ENCODE assay signal across 18 mouse cellular contexts in the genomic region with DNA sequence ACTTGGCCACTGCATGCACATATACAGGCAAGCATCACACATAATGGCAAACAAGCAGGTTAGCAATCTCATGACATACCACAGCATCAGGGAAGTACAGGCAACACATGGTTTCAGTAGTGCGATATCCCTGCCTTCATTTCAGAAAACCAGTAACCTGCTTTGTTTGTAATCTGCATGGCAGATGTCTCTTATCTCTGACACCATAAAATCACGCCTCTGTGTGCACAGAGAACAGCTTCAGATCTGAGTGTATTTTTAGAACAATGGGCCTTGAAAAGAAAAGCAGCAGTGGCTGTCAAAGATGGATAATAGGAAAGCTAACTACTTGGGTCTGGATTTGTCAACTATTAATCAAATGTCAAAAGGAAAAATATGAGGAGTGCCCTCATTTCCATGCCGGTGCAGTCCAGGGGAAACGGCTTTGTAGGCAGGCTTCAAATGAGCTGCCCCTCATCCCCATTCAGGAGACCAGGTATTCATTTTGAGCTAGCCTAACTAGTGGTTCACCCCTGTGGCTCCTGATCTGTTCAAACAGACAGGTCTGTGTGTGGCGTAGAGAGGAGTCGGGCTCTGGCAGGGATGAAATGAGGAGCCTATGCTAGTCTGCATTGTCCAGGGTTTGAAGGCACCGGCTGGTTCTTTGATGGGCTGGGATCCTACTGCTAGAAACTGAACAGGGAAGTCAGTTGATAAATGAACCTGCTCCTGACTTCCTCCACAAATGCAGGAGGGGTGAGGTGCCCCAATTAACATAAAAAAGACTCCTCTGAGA. TPM values are rescaled to one million over a fixed set of nuclear protein-coding genes. Genes with fewer than 3 reads are reported as not detected.
DNase-seq lines count a peak whose midpoint lies in the region; ATAC-seq and TF ChIP-seq lines count a peak whose summit lies in the region.
"Had no signal": no experiment of that assay in that cellular context is flagged by ENCODE, and none has a peak within 500 bp of the region (broad histone marks: within the 10 kb centered on the region; RNA-seq: fewer than 3 reads in every experiment).

No protein-coding gene starts in this region.

- H3K36me3 ChIP-seq in testis, adult 2 months (ENCODE audit: control insufficient read depth, insufficient read depth, low read length), result no peaks in the 10 kb centered on the region; the same call in 1 of the 2 replicates
- peaks cover 11% of the 10 kb centered on the region for H3K36me3 ChIP-seq in hindbrain, embryonic 13.5 days
- no peaks in the 10 kb centered on the region for H3K36me3 ChIP-seq in neural tube, embryonic 15.5 days

- no peak for TF ChIP-seq POLR2A in testis, adult 2 months (IDR thresholded peaks at IDR 0.05; ENCODE audit: control insufficient read depth, low read depth, low read length)

- no peaks in the 10 kb centered on the region for H3K27me3 ChIP-seq in testis, adult 2 months (ENCODE audit: control insufficient read depth, insufficient read depth, low read length)
- no peaks in the 10 kb centered on the region for H3K27me3 ChIP-seq in hindbrain, embryonic 13.5 days
- H3K27me3 ChIP-seq in neural tube, embryonic 15.5 days (replicated peaks), result no peaks in the 10 kb centered on the region
- H3K27me3 ChIP-seq: lung, embryonic 15.5 days; megakaryocyte, embryonic 14.5 days; neural tube, embryonic 12.5 days had no signal

- 41% methylated on average over 7 of the region's 7 CpGs for WGBS in hindbrain, embryonic 13.5 days
- 39% methylated on average over 7 of the region's 7 CpGs for WGBS in neural tube, embryonic 15.5 days

- 0 out of 2 replicates have a peak overlapping the region, but pooled peaks have one; percentile 29 for H3K9ac ChIP-seq in hindbrain, embryonic 13.5 days
- 0 out of 2 replicates have a peak overlapping the region, but pooled peaks have one; percentile 4 for H3K9ac ChIP-seq in neural tube, embryonic 15.5 days (replicated peaks)
- H3K9ac ChIP-seq: lung, embryonic 15.5 days; neural tube, embryonic 12.5 days had no signal

- H3K4me2 ChIP-seq in hindbrain, embryonic 13.5 days, result no peak overlapping the region
- no peak overlapping the region for H3K4me2 ChIP-seq in neural tube, embryonic 15.5 days
- H3K4me2 ChIP-seq: liver, embryonic 11.5 days; lung, embryonic 15.5 days; neural tube, embryonic 12.5 days had no signal

- DNase-seq in testis, postnatal 10 days (ENCODE audit: low spot score), result no peak
- DNase-seq in spleen, postnatal 10 days (ENCODE audit: low spot score in 2 of 2), result no peak
- DNase-seq in thymus, postnatal 25 days, result no peak
- no peak for DNase-seq in layer of hippocampus, postnatal 25 days (ENCODE audit: extremely low spot score in 1 of 2, low spot score in 1 of 2)
- DNase-seq: cerebellum, postnatal 25 days; kidney, postnatal 14 days; layer of hippocampus, adult 9-11 months; retina, postnatal 1 day had no signal

- H3K9me3 ChIP-seq in hindbrain, embryonic 13.5 days, result no peaks in the 10 kb centered on the region
- H3K9me3 ChIP-seq in neural tube, embryonic 15.5 days (replicated peaks), result no peaks in the 10 kb centered on the region
- H3K9me3 ChIP-seq: G1E; lung, embryonic 15.5 days; megakaryocyte, embryonic 14.5 days; neural tube, embryonic 12.5 days had no signal

- peak overlapping the region; percentile 77 for H3K4me3 ChIP-seq in testis, adult 2 months (ENCODE audit: control insufficient read depth, low read depth, low read length)
- no peak overlapping the region for H3K4me3 ChIP-seq in hindbrain, embryonic 13.5 days
- no peak overlapping the region for H3K4me3 ChIP-seq in neural tube, embryonic 15.5 days (replicated peaks)
- H3K4me3 ChIP-seq: erythroblast, embryonic 14.5 days; lung, embryonic 15.5 days; megakaryocyte, embryonic 14.5 days; neural tube, embryonic 12.5 days had no signal

- no peak for ATAC-seq in hindbrain, embryonic 13.5 days (ENCODE audit: low FRiP score)
- ATAC-seq in megakaryocyte progenitor cell, adult 5-6 weeks (replicated peaks; ENCODE audit: poor library complexity), result 0 out of 2 replicates have a peak, but pooled peaks have one; percentile 30
- no peak for ATAC-seq in neural tube, embryonic 15.5 days (ENCODE audit: low FRiP score)

- no peak overlapping the region for H3K27ac ChIP-seq in testis, adult 2 months (ENCODE audit: control insufficient read depth, insufficient read depth, low read depth, low read length)
- H3K27ac ChIP-seq in hindbrain, embryonic 13.5 days, result peak overlapping the region; percentile 60
- H3K27ac ChIP-seq in neural tube, embryonic 15.5 days (replicated peaks), result peak overlapping the region; percentile 67
- H3K27ac ChIP-seq: lung, embryonic 15.5 days had no signal

- H3K4me1 ChIP-seq in testis, adult 2 months (ENCODE audit: control insufficient read depth, insufficient read depth, low read length), result no peaks in the 10 kb centered on the region
- H3K4me1 ChIP-seq in hindbrain, embryonic 13.5 days (replicated peaks), result peaks cover 68% of the 10 kb centered on the region
- H3K4me1 ChIP-seq in neural tube, embryonic 15.5 days, result peaks cover 63% of the 10 kb centered on the region
- H3K4me1 ChIP-seq: lung, embryonic 15.5 days had no signal

- TF ChIP-seq CTCF in testis, adult 2 months (IDR thresholded peaks at IDR 0.05; ENCODE audit: control insufficient read depth, insufficient read depth, insufficient replicate concordance, low read depth, low read length), result no peak

RNA-seq across cellular contexts. Expression of gene Tti1, which starts 39.6 kb away (rescaled TPM):
- polyA plus RNA-seq in testis, adult 2 months (2012; rRNA removed), result 17.7 and 17.9 TPM in 2 replicates
- 17.7 and 18.5 TPM in 2 replicates for polyA plus RNA-seq in hindbrain, embryonic 13.5 days (2015; fragmentation: Nextera tagmentation; extraction: Ambion mirVana)
- 16.6 and 20.2 TPM in 2 replicates for total RNA-seq in megakaryocyte progenitor cell, adult 5-6 weeks (2015)
- total RNA-seq in megakaryocyte progenitor cell, adult 5-6 weeks (2017), result 22.7 and 25.6 TPM in 2 replicates
- polyA plus RNA-seq in neural tube, embryonic 15.5 days (2015; fragmentation: Nextera tagmentation; extraction: Ambion mirVana), result 14.7 and 17.3 TPM in 2 replicates
- 10 to 100 TPM; 19.3 to 20.0 TPM for total RNA-seq in layer of hippocampus, postnatal 25 days (2021)

RNA-seq across cellular contexts. Expression of gene Rprd1b, which starts 39.7 kb away (rescaled TPM):
- polyA plus RNA-seq in testis, adult 2 months (2012; rRNA removed), result 7.2 and 7.3 TPM in 2 replicates
- 37.3 and 39.8 TPM in 2 replicates for polyA plus RNA-seq in hindbrain, embryonic 13.5 days (2015; fragmentation: Nextera tagmentation; extraction: Ambion mirVana)
- total RNA-seq in megakaryocyte progenitor cell, adult 5-6 weeks (2015), result 30.5 and 38.4 TPM in 2 replicates
- total RNA-seq in megakaryocyte progenitor cell, adult 5-6 weeks (2017), result 18.6 and 23.9 TPM in 2 replicates
- polyA plus RNA-seq in neural tube, embryonic 15.5 days (2015; fragmentation: Nextera tagmentation; extraction: Ambion mirVana), result 28.5 and 32.8 TPM in 2 replicates
- 10 to 100 TPM; 40.6 to 45.5 TPM for total RNA-seq in layer of hippocampus, postnatal 25 days (2021)
